Mouse (Mus musculus) erythroblast, embryonic 14.5 days (primary cell): ENCODE measurements at regions not wholly inside any gene's neighbourhood (a gene's known extent, or its start where the extent isn't known, plus 50 kb on each side); places are given as distances from the start of the nearest gene placed in this dataset.

Experiments used
- GATA1 ChIP-seq: IDR thresholded peaks from 2 replicates; pipeline ENCODE4 v1.6.1; 2012; ENCODE audit warnings: low read length, inconsistent platforms, mixed read lengths
- TAL1 ChIP-seq: IDR thresholded peaks from 3 replicates; pipeline ENCODE4 v1.6.1; 2012; ENCODE audit warnings: low read length, inconsistent platforms, mixed read lengths

DNA sequence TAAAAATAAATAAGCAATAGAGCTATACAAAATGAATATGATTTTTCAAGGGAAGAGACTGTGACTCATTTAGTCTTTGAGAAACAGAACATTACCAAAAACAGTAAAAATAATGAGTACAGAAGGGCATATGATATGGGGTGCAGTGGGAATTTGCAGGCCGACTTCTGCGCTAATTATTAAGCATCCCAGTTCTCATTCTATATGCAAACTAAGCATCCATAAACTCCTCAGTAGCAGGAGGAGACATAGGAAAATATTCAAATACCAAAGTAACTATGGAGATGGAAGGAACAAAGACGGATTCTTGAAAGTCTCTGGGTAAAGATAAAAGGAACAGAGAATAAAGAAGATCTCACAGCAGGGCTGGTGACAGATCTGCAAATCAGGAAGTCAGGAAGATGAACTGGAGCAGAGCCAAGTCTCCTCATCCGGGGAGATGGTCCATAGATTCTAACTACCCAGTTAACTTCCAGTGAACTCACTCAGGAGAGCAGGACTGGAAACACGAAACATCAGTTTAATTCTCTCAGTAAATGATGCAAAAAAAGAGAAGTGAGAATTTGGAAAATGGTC is 52.0 kb upstream of the Pkn2 start:
- no peak for TF ChIP-seq TAL1
- TF ChIP-seq GATA1: no peak
